Mouse (Mus musculus): ENCODE measurements around the gene Zp3. TPM values are rescaled to one million over a fixed set of nuclear protein-coding genes. Genes with fewer than 3 reads are reported as not detected.

Gene Zp3
- not detected for polyA plus RNA-seq (2014; fragmentation: Illumina TruSeq; extraction: RNeasy Lipid Tissue Mini Kit (QIAGEN cat#74804); ENCODE audit: low replicate concordance)

DNA sequence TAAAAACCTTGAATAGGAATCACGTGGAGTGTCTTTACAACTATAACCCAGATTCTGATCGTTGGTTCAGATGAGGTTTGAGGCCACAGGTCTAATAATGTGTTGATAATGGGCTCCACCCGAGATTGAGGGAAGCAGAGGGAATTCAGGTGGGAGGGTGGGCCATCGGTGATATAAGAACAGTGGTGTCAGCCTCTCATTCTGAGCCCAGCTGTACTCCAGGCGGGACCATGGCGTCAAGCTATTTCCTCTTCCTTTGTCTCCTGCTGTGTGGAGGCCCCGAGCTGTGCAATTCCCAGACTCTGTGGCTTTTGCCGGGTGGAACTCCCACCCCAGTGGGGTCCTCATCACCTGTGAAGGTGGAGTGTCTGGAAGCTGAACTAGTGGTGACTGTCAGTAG lies at the start of gene Zp3:
TSS of gene Zp3 (plus strand) at position 196 of the 400 bp plus-strand sequence.

DNA sequence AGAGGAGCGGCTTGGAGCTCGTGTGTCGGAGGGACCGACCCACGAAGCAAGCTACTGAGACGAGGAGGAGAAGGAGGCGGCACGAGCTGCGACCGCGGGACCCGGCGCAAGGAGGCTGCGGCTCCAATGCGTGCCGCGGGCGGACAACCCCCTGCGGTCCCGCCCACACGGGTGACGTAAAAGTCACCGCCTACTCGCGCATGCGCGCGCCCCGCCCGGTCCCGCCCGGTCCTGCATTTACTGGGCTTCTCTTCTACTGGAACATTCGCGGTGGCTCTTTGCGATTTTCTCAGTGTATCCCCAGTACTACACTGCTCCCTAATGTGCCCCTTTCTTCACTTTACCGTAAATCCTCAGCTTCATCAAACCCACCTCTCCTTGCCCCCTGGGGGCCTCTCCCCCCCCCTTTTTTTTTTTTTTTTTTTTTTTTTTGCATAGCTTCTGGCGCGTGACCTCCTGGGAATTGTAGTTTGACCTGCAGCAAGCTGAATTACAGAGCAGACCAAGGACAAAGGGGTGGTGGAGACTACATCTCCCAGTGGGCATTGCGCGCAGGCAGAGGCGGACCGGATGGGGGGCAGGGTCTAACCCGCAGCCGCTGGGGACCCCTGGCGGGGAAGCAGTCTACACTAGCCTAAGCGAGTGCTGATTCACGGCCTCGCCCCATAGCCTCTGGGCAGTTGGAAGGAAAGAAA lies 45.3 kb upstream of the Zp3 start, which contains the start of gene Ywhag:
TSS of gene Ywhag (minus strand) at position 136 of the 695 bp plus-strand sequence.

DNA sequence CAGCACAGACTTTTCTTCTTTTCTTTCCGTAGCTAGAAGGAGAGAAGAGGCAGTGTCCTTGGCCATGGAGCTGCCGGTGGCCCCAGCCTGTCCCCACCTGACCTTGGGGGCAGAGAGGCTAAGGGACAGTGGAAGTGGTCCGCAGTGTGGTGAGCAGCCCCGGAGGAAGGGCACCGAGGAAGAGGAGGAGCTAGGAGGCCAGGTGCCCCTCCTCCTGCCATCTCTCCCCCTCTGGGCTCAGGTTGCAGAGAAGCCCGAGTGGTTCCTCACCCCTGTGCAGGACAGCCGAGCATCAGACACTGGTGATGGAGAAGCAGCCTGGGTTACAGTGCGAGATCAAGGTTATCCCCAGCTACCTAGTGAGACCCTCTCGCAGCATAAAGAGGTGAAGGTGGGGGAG lies 5.5 kb upstream of the Zp3 start, which contains the start of gene Ssc4d:
TSS of gene Ssc4d (minus strand) at position 167 of the 400 bp plus-strand sequence.

DNA sequence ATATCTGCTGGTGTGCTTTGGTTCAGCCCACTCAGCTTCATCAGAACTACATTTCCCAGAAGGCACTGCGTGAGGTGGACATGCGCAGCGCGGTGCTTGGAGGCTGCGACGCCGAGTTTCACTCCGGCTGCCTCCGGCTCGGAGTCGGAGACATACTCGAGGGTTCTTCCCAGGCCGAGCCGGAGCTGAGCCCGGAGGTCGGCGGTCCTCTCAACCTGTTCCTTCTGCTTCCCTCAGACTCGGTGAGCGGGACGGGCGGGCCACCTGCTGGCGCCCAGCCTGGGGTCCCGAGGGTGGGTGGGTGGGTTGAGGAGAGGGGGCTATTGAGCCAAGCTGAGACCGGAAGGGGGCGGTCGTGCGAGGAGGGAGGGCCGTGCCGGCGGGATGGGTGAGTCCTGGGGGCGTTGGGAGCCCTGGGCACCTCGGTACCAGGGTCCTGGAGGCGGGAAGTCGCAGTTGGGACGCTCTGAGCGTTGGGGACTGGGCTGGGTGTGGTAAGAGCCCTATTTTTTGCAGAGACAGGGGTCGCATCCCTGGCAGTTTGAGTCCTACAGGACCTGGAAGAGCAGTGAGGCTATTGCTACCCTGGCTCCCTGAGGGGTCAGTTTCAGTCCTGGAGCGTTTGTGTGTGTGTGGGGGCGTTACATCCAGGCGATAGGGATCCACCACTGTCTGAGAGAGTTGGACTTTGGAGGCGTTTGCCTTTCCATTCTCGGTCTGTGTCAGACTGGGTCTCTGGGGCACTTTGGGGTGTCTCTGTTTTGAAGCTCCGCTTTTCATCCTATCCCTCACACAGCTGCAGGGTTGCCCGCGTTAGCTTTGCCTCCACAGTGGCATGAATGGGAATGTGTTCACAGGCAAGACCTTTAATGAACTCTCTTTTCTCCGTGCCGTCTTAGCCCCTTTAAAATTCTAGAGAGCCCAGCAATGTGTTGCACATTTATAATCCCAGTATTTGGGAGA lies 15.1 kb downstream of the Zp3 start, which contains the start of gene Dtx2:
TSS of gene Dtx2 (plus strand) at position 76 of the 963 bp plus-strand sequence.

Other genes starting within 250 kb of the Zp3 start
- gene Tmem120a, start 235.7 kb upstream of the Zp3 start, polyA plus RNA-seq (2014; fragmentation: Illumina TruSeq; extraction: RNeasy Lipid Tissue Mini Kit (QIAGEN cat#74804); ENCODE audit: low replicate concordance): 16.6 TPM
- gene Styxl1, start 201.7 kb upstream of the Zp3 start, polyA plus RNA-seq (2014; fragmentation: Illumina TruSeq; extraction: RNeasy Lipid Tissue Mini Kit (QIAGEN cat#74804); ENCODE audit: low replicate concordance): 0.89 TPM
- 123 TPM for gene Mdh2, start 201.6 kb upstream of the Zp3 start, polyA plus RNA-seq (2014; fragmentation: Illumina TruSeq; extraction: RNeasy Lipid Tissue Mini Kit (QIAGEN cat#74804); ENCODE audit: low replicate concordance)
- not detected for gene Srrm3, start 173.2 kb upstream of the Zp3 start, polyA plus RNA-seq (2014; fragmentation: Illumina TruSeq; extraction: RNeasy Lipid Tissue Mini Kit (QIAGEN cat#74804); ENCODE audit: low replicate concordance)
- not detected for gene Hspb1, start 92.2 kb upstream of the Zp3 start, polyA plus RNA-seq (2014; fragmentation: Illumina TruSeq; extraction: RNeasy Lipid Tissue Mini Kit (QIAGEN cat#74804); ENCODE audit: low replicate concordance)
- gene Ywhag, start 45.5 kb upstream of the Zp3 start, polyA plus RNA-seq (2014; fragmentation: Illumina TruSeq; extraction: RNeasy Lipid Tissue Mini Kit (QIAGEN cat#74804); ENCODE audit: low replicate concordance): 40.8 TPM
- 0.63 TPM for gene Ssc4d, start 5.6 kb upstream of the Zp3 start, polyA plus RNA-seq (2014; fragmentation: Illumina TruSeq; extraction: RNeasy Lipid Tissue Mini Kit (QIAGEN cat#74804); ENCODE audit: low replicate concordance)
- gene Dtx2, start 14.7 kb downstream of the Zp3 start, polyA plus RNA-seq (2014; fragmentation: Illumina TruSeq; extraction: RNeasy Lipid Tissue Mini Kit (QIAGEN cat#74804); ENCODE audit: low replicate concordance): 0.07 TPM
- 0.15 TPM for gene Upk3b, start 58.4 kb downstream of the Zp3 start, polyA plus RNA-seq (2014; fragmentation: Illumina TruSeq; extraction: RNeasy Lipid Tissue Mini Kit (QIAGEN cat#74804); ENCODE audit: low replicate concordance)
- not detected for gene Upk3bl, start 74.4 kb downstream of the Zp3 start, polyA plus RNA-seq (2014; fragmentation: Illumina TruSeq; extraction: RNeasy Lipid Tissue Mini Kit (QIAGEN cat#74804); ENCODE audit: low replicate concordance)
- gene Rasa4, start 103.8 kb downstream of the Zp3 start, polyA plus RNA-seq (2014; fragmentation: Illumina TruSeq; extraction: RNeasy Lipid Tissue Mini Kit (QIAGEN cat#74804); ENCODE audit: low replicate concordance): 0.74 TPM
- gene Polr2j, start 136.5 kb downstream of the Zp3 start, polyA plus RNA-seq (2014; fragmentation: Illumina TruSeq; extraction: RNeasy Lipid Tissue Mini Kit (QIAGEN cat#74804); ENCODE audit: low replicate concordance): 3.5 TPM
- gene Lrwd1, start 156.0 kb downstream of the Zp3 start, polyA plus RNA-seq (2014; fragmentation: Illumina TruSeq; extraction: RNeasy Lipid Tissue Mini Kit (QIAGEN cat#74804); ENCODE audit: low replicate concordance): 0.37 TPM
- gene Alkbh4, start 156.0 kb downstream of the Zp3 start, polyA plus RNA-seq (2014; fragmentation: Illumina TruSeq; extraction: RNeasy Lipid Tissue Mini Kit (QIAGEN cat#74804); ENCODE audit: low replicate concordance): 0.74 TPM
- gene Orai2, start 190.6 kb downstream of the Zp3 start, polyA plus RNA-seq (2014; fragmentation: Illumina TruSeq; extraction: RNeasy Lipid Tissue Mini Kit (QIAGEN cat#74804); ENCODE audit: low replicate concordance): 0.97 TPM
- gene Prkrip1, start 218.9 kb downstream of the Zp3 start, polyA plus RNA-seq (2014; fragmentation: Illumina TruSeq; extraction: RNeasy Lipid Tissue Mini Kit (QIAGEN cat#74804); ENCODE audit: low replicate concordance): 15.0 TPM